Mouse (Mus musculus): ENCODE measurements around the gene Opcml. TPM values are rescaled to one million over a fixed set of nuclear protein-coding genes. Genes with fewer than 3 reads are reported as not detected.

Opcml gene
- polyA plus RNA-seq, 1 experiment from 2014 or later, result 1.9 TPM

DNA sequence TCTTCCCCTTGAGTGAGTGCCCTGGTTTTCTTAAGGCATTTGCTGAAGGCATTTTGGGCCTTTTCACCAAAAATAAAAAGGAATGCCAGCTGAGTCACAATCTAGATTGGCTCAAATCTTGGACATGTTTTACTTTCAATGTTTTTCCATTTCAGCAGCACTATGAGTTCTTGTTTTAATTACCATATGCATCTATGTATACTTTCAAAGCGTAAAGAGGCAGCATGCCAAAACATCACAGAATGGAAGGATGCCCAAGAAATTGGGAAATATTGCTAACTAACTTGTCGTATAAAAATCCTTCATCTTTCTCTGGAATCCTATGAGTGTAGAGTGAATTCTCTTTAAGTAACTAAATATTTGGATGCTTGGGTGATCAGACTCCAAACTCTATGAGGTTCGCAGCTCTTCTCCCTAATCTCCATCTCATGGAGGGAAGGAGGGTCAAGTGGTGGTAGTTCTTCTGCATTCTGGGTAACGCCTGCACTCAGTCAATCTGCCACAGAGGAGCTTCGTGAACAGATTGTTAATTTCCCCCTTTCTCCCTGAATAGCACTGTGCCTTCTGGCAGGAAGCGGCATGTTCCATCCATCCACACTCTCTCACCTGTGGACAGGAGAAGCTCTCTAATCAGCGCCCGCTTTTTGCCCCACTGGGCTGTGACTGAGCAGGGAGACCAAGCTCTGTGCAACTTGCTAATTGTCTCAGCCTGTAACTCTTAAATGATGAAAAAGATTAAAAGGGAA lies 435.4 kb downstream of the Opcml start:
- Histone ChIP-seq H3K36me3 (ENCODE audit: control insufficient read depth, insufficient read depth, low read length) (no peaks in the 10 kb centered on the region), H3K9ac (ENCODE audit: low read depth, low read length) (no peak overlapping the region), H3K27ac (ENCODE audit: low read depth, low read length) (no peak overlapping the region), H3K9me3 (replicated peaks; ENCODE audit: control insufficient read depth, low read length) (no peaks in the 10 kb centered on the region), H3K4me2 (no peak overlapping the region), H3K4me1 (ENCODE audit: control insufficient read depth, insufficient read depth, low read length) (no peaks in the 10 kb centered on the region), H3K27me3 (ENCODE audit: control insufficient read depth, insufficient read depth, low read length) (no peaks in the 10 kb centered on the region), H3K4me3 (ENCODE audit: low read depth, low read length) (no peak overlapping the region)
- WGBS (ENCODE audit: insufficient replicate concordance), result 78% methylated on average over 8 of the region's 8 CpGs
- no peak for ATAC-seq (replicated peaks; ENCODE audit: insufficient number of reproducible peaks, low FRiP score, low TSS enrichment)

- Histone ChIP-seq H3K4me2 (no peak overlapping the region), H3K4me3 (ENCODE audit: low read depth, low read length) (no peak overlapping the region), H3K9me3 (replicated peaks; ENCODE audit: control insufficient read depth, low read length) (no peaks in the 10 kb centered on the region), H3K27ac (ENCODE audit: low read depth, low read length) (no peak overlapping the region), H3K36me3 (ENCODE audit: control insufficient read depth, insufficient read depth, low read length) (no peaks in the 10 kb centered on the region), H3K27me3 (ENCODE audit: control insufficient read depth, insufficient read depth, low read length) (no peaks in the 10 kb centered on the region), H3K9ac (ENCODE audit: low read depth, low read length) (no peak overlapping the region), H3K4me1 (ENCODE audit: control insufficient read depth, insufficient read depth, low read length) (no peaks in the 10 kb centered on the region)
- 70% methylated on average over 5 of the region's 5 CpGs for WGBS (ENCODE audit: insufficient replicate concordance)
- ATAC-seq (replicated peaks; ENCODE audit: insufficient number of reproducible peaks, low FRiP score, low TSS enrichment), result no peak
Observed at GRCm38 (mm10) chr9:28226570-28226951, 436.0 kb downstream of the Opcml start.

DNA sequence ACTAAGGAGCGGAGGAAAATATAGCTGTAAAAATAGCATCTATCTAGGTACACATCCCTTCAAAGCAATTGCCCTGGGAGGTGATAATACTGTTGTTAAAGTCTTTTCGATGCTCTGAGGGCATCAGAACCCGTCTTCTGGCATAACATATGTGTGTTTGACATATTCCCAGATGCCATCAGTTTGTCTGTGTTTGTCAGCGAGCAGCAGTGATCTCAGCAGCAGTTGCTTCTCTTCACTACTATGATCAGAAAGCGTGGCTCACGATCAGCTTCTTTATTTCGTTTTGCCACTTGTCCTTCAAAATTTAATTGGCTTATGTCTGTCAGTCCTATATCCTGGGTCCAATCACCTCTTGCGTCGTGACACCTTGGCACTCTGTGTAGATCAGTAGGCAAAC lies 447.9 kb downstream of the Opcml start:
- H3K4me3 ChIP-seq (ENCODE audit: low read depth, low read length), result no peak overlapping the region
- no peak overlapping the region for H3K27ac ChIP-seq (ENCODE audit: low read depth, low read length)
- H3K4me1 ChIP-seq (ENCODE audit: control insufficient read depth, insufficient read depth, low read length), result no peaks in the 10 kb centered on the region
- no peaks in the 10 kb centered on the region for H3K9me3 ChIP-seq (replicated peaks; ENCODE audit: control insufficient read depth, low read length)
- H3K36me3 ChIP-seq (ENCODE audit: control insufficient read depth, insufficient read depth, low read length), result no peaks in the 10 kb centered on the region
- no peak for ATAC-seq (replicated peaks; ENCODE audit: insufficient number of reproducible peaks, low FRiP score, low TSS enrichment)
- H3K9ac ChIP-seq (ENCODE audit: low read depth, low read length), result no peak overlapping the region
- 77% methylated on average over 9 of the region's 9 CpGs for WGBS (ENCODE audit: insufficient replicate concordance)
- H3K27me3 ChIP-seq (ENCODE audit: control insufficient read depth, insufficient read depth, low read length), result no peaks in the 10 kb centered on the region
- no peak overlapping the region for H3K4me2 ChIP-seq

DNA sequence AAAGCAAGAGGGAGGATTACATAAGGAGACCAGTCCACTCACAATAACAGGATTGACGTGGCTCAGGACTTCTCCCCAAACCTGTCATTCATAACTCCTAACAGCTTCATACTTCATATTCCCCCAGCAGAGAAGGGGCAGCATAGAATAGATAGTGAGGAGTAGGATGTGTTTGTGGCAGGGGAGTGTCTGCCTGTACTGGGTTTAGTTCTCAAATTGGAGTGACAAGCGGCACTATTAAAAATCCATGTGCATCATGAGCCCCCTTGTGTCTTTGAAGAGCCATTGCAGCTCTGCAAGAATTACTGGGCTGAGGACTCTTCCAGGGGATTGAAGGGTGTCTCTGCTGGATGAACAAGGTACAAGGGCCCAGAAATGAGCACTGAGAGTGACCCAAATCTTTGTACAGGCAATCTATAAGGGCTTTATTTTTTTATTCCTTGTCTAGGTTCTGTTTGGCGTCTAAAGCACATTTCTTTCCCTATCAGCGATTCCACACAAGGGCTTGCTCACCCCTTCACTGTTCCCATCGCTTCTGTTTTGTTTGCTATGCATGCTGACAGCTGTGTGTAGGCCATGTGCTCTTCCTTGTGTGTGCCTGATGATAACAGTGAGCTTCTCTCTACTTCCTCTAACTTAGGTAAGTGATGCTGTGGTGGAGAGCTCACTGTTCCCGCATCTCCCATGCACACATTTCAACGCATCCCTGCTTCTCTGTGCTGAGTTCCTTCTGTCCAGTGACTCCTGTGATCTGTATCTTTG lies 457.3 kb downstream of the Opcml start:
- H3K9ac ChIP-seq (ENCODE audit: low read depth, low read length), result no peak overlapping the region
- no peak overlapping the region for H3K4me3 ChIP-seq (ENCODE audit: low read depth, low read length)
- H3K9me3 ChIP-seq (replicated peaks; ENCODE audit: control insufficient read depth, low read length), result no peaks in the 10 kb centered on the region
- no peaks in the 10 kb centered on the region for H3K36me3 ChIP-seq (ENCODE audit: control insufficient read depth, insufficient read depth, low read length)
- no peak for ATAC-seq (replicated peaks; ENCODE audit: insufficient number of reproducible peaks, low FRiP score, low TSS enrichment)
- H3K27ac ChIP-seq (ENCODE audit: low read depth, low read length), result no peak overlapping the region
- no peaks in the 10 kb centered on the region for H3K4me1 ChIP-seq (ENCODE audit: control insufficient read depth, insufficient read depth, low read length)
- no peaks in the 10 kb centered on the region for H3K27me3 ChIP-seq (ENCODE audit: control insufficient read depth, insufficient read depth, low read length)
- 55% methylated on average over 7 of the region's 7 CpGs for WGBS (ENCODE audit: insufficient replicate concordance)
- no peak overlapping the region for H3K4me2 ChIP-seq

DNA sequence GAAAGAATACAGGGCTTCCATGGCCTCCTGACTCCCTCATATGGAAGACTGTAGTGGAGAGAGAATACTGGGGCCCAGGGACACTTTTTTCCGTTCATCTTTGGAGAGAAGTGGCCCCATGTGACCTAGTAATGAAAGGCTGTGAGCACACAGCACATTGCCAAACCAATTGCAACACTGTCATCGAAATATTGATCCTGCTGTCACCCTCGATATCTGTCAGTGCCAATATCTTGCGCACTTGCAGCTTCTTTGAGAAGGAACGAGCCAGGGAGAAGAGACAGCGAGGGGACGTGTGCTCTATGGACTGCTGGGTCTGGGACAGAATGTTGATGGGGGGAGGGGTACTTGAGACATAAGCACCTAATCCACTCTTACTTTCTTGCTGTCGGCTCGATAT lies 460.8 kb downstream of the Opcml start:
- Histone ChIP-seq H3K4me1 (ENCODE audit: control insufficient read depth, insufficient read depth, low read length) (no peaks in the 10 kb centered on the region), H3K4me3 (ENCODE audit: low read depth, low read length) (no peak overlapping the region), H3K4me2 (no peak overlapping the region), H3K9me3 (replicated peaks; ENCODE audit: control insufficient read depth, low read length) (no peaks in the 10 kb centered on the region), H3K9ac (ENCODE audit: low read depth, low read length) (no peak overlapping the region), H3K27me3 (ENCODE audit: control insufficient read depth, insufficient read depth, low read length) (no peaks in the 10 kb centered on the region), H3K27ac (ENCODE audit: low read depth, low read length) (no peak overlapping the region), H3K36me3 (ENCODE audit: control insufficient read depth, insufficient read depth, low read length) (no peaks in the 10 kb centered on the region)
- 83% methylated on average over 9 of the region's 9 CpGs for WGBS (ENCODE audit: insufficient replicate concordance)
- ATAC-seq (replicated peaks; ENCODE audit: insufficient number of reproducible peaks, low FRiP score, low TSS enrichment), result no peak

- WGBS (ENCODE audit: insufficient replicate concordance), result 81% methylated on average over 8 of the region's 8 CpGs
- no peaks in the 10 kb centered on the region for H3K9me3 ChIP-seq (replicated peaks; ENCODE audit: control insufficient read depth, low read length)
- H3K4me2 ChIP-seq, result no peak overlapping the region
- no peak overlapping the region for H3K27ac ChIP-seq (ENCODE audit: low read depth, low read length)
- no peaks in the 10 kb centered on the region for H3K4me1 ChIP-seq (ENCODE audit: control insufficient read depth, insufficient read depth, low read length)
- ATAC-seq (replicated peaks; ENCODE audit: insufficient number of reproducible peaks, low FRiP score, low TSS enrichment), result no peak
- no peak overlapping the region for H3K9ac ChIP-seq (ENCODE audit: low read depth, low read length)
- H3K36me3 ChIP-seq (ENCODE audit: control insufficient read depth, insufficient read depth, low read length), result no peaks in the 10 kb centered on the region
- no peak overlapping the region for H3K4me3 ChIP-seq (ENCODE audit: low read depth, low read length)
- no peaks in the 10 kb centered on the region for H3K27me3 ChIP-seq (ENCODE audit: control insufficient read depth, insufficient read depth, low read length)
Observed at GRCm38 (mm10) chr9:28255128-28255904, 464.7 kb downstream of the Opcml start.

DNA sequence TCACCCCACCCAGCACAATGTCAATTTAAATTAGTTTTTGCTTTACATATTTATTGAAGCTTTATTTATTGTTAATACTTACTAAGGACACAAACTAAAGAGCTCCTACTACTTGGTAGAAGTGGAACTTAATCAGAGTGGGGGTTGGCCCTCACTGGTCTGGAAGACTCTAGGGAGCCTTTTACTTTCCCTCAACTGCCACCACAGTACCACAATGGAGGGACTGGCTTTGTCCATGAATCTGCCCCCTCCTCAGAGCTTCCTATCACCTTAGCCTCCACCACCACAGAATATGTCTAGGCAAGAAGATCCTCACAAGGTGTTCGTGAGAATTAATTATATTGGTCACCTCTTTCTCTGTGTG lies 465.3 kb downstream of the Opcml start:
- Histone ChIP-seq H3K4me1 (ENCODE audit: control insufficient read depth, insufficient read depth, low read length) (no peaks in the 10 kb centered on the region), H3K9me3 (replicated peaks; ENCODE audit: control insufficient read depth, low read length) (no peaks in the 10 kb centered on the region), H3K27ac (ENCODE audit: low read depth, low read length) (no peak overlapping the region), H3K9ac (ENCODE audit: low read depth, low read length) (no peak overlapping the region), H3K4me2 (no peak overlapping the region), H3K27me3 (ENCODE audit: control insufficient read depth, insufficient read depth, low read length) (no peaks in the 10 kb centered on the region), H3K36me3 (ENCODE audit: control insufficient read depth, insufficient read depth, low read length) (no peaks in the 10 kb centered on the region), H3K4me3 (ENCODE audit: low read depth, low read length) (no peak overlapping the region)
- no peak for ATAC-seq (replicated peaks; ENCODE audit: insufficient number of reproducible peaks, low FRiP score, low TSS enrichment)
- WGBS (ENCODE audit: insufficient replicate concordance), result 77% methylated on average over 1 of the region's 1 CpGs

GRCm38 (mm10) chr9:28261078-28261753 lies 470.6 kb downstream of the Opcml start:
- Histone ChIP-seq H3K27ac (ENCODE audit: low read depth, low read length) (no peak overlapping the region), H3K36me3 (ENCODE audit: control insufficient read depth, insufficient read depth, low read length) (no peaks in the 10 kb centered on the region), H3K9me3 (replicated peaks; ENCODE audit: control insufficient read depth, low read length) (no peaks in the 10 kb centered on the region), H3K4me2 (no peak overlapping the region), H3K4me1 (ENCODE audit: control insufficient read depth, insufficient read depth, low read length) (no peaks in the 10 kb centered on the region), H3K4me3 (ENCODE audit: low read depth, low read length) (no peak overlapping the region), H3K27me3 (ENCODE audit: control insufficient read depth, insufficient read depth, low read length) (no peaks in the 10 kb centered on the region), H3K9ac (ENCODE audit: low read depth, low read length) (no peak overlapping the region)
- peak; percentile 42; the same call in 1 of the 2 replicates for ATAC-seq (replicated peaks; ENCODE audit: insufficient number of reproducible peaks, low FRiP score, low TSS enrichment)
- WGBS (ENCODE audit: insufficient replicate concordance), result 18% methylated on average over 7 of the region's 7 CpGs

Measured in heart, embryonic 11.5 days (tissue).